ENCODE assay signal across 25 mouse cellular contexts in genomic region chr10:118952756-118953155, GRCm38 (mm10).
DNase-seq lines count a peak whose midpoint lies in the region; TF ChIP-seq lines count a peak whose summit lies in the region.
"Had no signal": no experiment of that assay in that cellular context is flagged by ENCODE, and none has a peak within 500 bp of the region (broad histone marks: within the 10 kb centered on the region; RNA-seq: fewer than 3 reads in every experiment).

No protein-coding gene starts in this region.

- intact Hi-C loops in heart, postnatal 25 days (cut with DNase I), result loop anchor here (10.0 kb wide), 1 partner anchor 358 kb away; no protein-coding TSS in a partner anchor

- H3K4me1 ChIP-seq in olfactory bulb, adult 2 months (ENCODE audit: control insufficient read depth, insufficient read depth, low read length), result peaks cover 6% of the 10 kb centered on the region
- H3K4me1 ChIP-seq: embryonic facial prominence, embryonic 10.5 days; forebrain, embryonic 10.5 days; hindbrain, embryonic 15.5 days; intestine, embryonic 15.5 days; limb, embryonic 15.5 days; liver, embryonic 15.5 days; midbrain, embryonic 10.5 days; stomach, embryonic 15.5 days had no signal

- WGBS in olfactory bulb, adult 2 months, result 53% methylated on average over 9 of the region's 9 CpGs

- H3K27ac ChIP-seq in olfactory bulb, adult 2 months (ENCODE audit: insufficient read depth, low read depth, low read length), result 0 out of 2 replicates have a peak overlapping the region, but pooled peaks have one; percentile 21
- H3K27ac ChIP-seq: embryonic facial prominence, embryonic 10.5 days; forebrain, embryonic 10.5 days; heart, adult 2 months; hindbrain, embryonic 15.5 days; intestine, embryonic 15.5 days; limb, embryonic 15.5 days; liver, embryonic 15.5 days; midbrain, embryonic 10.5 days; stomach, embryonic 15.5 days had no signal

- TF ChIP-seq CTCF in olfactory bulb, adult 2 months (IDR thresholded peaks at IDR 0.05; ENCODE audit: insufficient read depth, low read depth, low read length), result no peak

- TF ChIP-seq POLR2A in olfactory bulb, adult 2 months (IDR thresholded peaks at IDR 0.05; ENCODE audit: insufficient read depth, low read depth, low read length), result no peak

- H3K4me3 ChIP-seq in olfactory bulb, adult 2 months (ENCODE audit: insufficient read depth, low read depth, low read length), result no peak overlapping the region
- H3K4me3 ChIP-seq: embryonic facial prominence, embryonic 10.5 days; forebrain, embryonic 10.5 days; heart, adult 2 months; hindbrain, embryonic 15.5 days; intestine, embryonic 15.5 days; limb, embryonic 15.5 days; liver, embryonic 15.5 days; midbrain, embryonic 10.5 days; myocyte; stomach, embryonic 15.5 days had no signal

- DNase-seq in heart, adult 11 months, result peak; percentile 74
- no peak for DNase-seq in heart, postnatal 25 days (ENCODE audit: low spot score)
- DNase-seq in spleen, postnatal 36 days (ENCODE audit: low spot score in 2 of 2), result peak; percentile 34 to 44
- no peak for DNase-seq in spleen, postnatal 4 days (ENCODE audit: low spot score in 2 of 2)
- DNase-seq in urinary bladder, postnatal 14 days (ENCODE audit: low spot score), result no peak
- no peak for DNase-seq in right cerebral cortex, postnatal 36 days (ENCODE audit: low spot score in 2 of 2)
- DNase-seq: adrenal gland, postnatal 36 days; cerebellum, adult 11-12 months; cerebellum, postnatal 10 days; gastrocnemius, postnatal 14 days; heart, adult 2 months; heart, postnatal 4 days; kidney, adult 8-10 months; kidney, postnatal 10 days; left cerebral cortex, postnatal 4 days had no signal

Comparison
In these comparisons a context has a peak if more than half of its experiments do, and no peak if none do; other contexts are left out.
1. DNase-seq: peak in heart, adult 11 months (single experiment) and spleen, postnatal 36 days (2 of 2); none in heart, postnatal 25 days (single experiment), spleen, postnatal 4 days (0 of 2), urinary bladder, postnatal 14 days (single experiment) and right cerebral cortex, postnatal 36 days (0 of 2).